In the genomic region with DNA sequence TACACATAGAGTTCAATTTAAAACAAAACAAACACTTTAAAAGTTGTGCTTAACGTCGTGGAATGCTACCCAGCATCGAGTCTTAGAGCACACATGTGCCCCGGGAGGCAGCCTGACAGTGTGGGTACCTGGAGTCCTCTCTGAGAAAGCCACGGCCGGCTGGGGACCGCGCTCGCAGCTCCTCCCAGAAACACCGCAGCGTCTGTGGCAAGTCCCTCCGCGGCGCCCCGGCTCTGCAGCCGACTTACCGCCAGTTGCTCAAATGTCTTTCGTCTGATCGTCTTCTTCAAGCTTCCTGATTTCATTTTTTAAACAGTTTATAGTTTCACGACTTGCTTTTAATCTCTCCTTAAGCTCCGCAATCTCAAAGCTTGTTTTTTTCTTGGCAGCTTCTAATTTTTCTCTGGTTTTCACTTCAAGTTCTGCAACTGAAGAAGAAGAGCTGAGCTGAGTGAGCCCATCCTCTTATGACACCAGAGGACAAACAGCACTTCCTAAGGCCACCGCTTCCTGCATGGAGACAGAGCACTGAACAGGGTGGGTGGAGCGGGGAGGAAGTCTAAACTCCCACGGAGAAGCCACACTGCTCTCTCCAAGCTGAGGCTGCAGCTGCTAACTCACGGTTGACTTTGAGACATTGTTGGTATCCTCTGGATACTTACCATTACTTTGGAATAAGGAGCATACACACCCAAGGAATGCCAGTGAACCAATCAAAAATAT, we compare ENCODE assay signal across 14 mouse cellular contexts. TPM values are rescaled to one million over a fixed set of nuclear protein-coding genes. Genes with fewer than 3 reads are reported as not detected.
DNase-seq lines count a peak whose midpoint lies in the region; ATAC-seq and TF ChIP-seq lines count a peak whose summit lies in the region.
"Had no signal": no experiment of that assay in that cellular context is flagged by ENCODE, and none has a peak within 500 bp of the region (broad histone marks: within the 10 kb centered on the region; RNA-seq: fewer than 3 reads in every experiment).

No protein-coding gene starts in this region.

- peak overlapping the region; percentile 24 for H3K4me3 ChIP-seq in liver, postnatal 0 days (ENCODE audit: low read depth, low read length)
- H3K4me3 ChIP-seq: limb, embryonic 12.5 days had no signal

- H3K9ac ChIP-seq in liver, postnatal 0 days (replicated peaks), result no peak overlapping the region
- H3K9ac ChIP-seq: limb, embryonic 12.5 days had no signal

- H3K4me1 ChIP-seq in liver, postnatal 0 days (ENCODE audit: insufficient read depth), result no peaks in the 10 kb centered on the region
- H3K4me1 ChIP-seq: limb, embryonic 12.5 days had no signal

- H3K4me2 ChIP-seq in liver, postnatal 0 days (ENCODE audit: low read depth, low read length), result peak overlapping the region; percentile 45
- H3K4me2 ChIP-seq: limb, embryonic 12.5 days had no signal

- H3K27me3 ChIP-seq in liver, postnatal 0 days (ENCODE audit: insufficient read depth, low read length), result no peaks in the 10 kb centered on the region
- H3K27me3 ChIP-seq: limb, embryonic 12.5 days had no signal

- H3K36me3 ChIP-seq in liver, postnatal 0 days (replicated peaks; ENCODE audit: insufficient read depth, low read length), result peaks cover 49% of the 10 kb centered on the region

- TF ChIP-seq EP300 in liver, postnatal 0 days (IDR thresholded peaks at IDR 0.05; ENCODE audit: low read depth), result no peak

- 75% methylated on average over 25 of the region's 25 CpGs for WGBS in liver, postnatal 0 days (ENCODE audit: insufficient replicate concordance)

- ATAC-seq in liver, postnatal 0 days, result peak; percentile 64

- peak overlapping the region; percentile 67 for H3K27ac ChIP-seq in liver, postnatal 0 days (ENCODE audit: low read depth)
- H3K27ac ChIP-seq: kidney, postnatal 0 days; limb, embryonic 12.5 days had no signal

- no peak for TF ChIP-seq CTCF in liver, postnatal 0 days (IDR thresholded peaks at IDR 0.05; ENCODE audit: low read depth)

- DNase-seq in A20 (ENCODE audit: low read depth, low spot score), result peak; percentile 74
- peak; percentile 63 for DNase-seq in CD4-positive, CD25-positive, alpha-beta regulatory T cell, adult 2 months (ENCODE audit: low read depth, low spot score)
- peak; percentile 47 for DNase-seq in liver, postnatal 0 days
- peak; percentile 63 to 73 for DNase-seq in spleen, postnatal 36 days (ENCODE audit: low spot score in 2 of 2)
- no peak for DNase-seq in adrenal gland, adult 2 months
- no peak for DNase-seq in embryo, embryonic 10.5 days (ENCODE audit: low spot score)
- DNase-seq in urinary bladder, postnatal 10 days (ENCODE audit: low spot score), result no peak
- DNase-seq: right cerebral cortex, postnatal 25 days had no signal

- no peaks in the 10 kb centered on the region for H3K9me3 ChIP-seq in liver, postnatal 0 days (ENCODE audit: low read length)
- H3K9me3 ChIP-seq: G1E; limb, embryonic 12.5 days had no signal

RNA-seq across cellular contexts. Expression of a gene that starts 8.7 kb away (rescaled TPM):
- 31.2 and 32.2 TPM in 2 replicates for polyA plus RNA-seq in liver, postnatal 0 days (2015; fragmentation: Nextera tagmentation; extraction: Ambion mirVana)
- total RNA-seq in adrenal gland, adult 2 months (2021), result 10 to 100 TPM; 43.0 to 47.3 TPM
- 29.1 and 35.7 TPM in 2 replicates for polyA plus RNA-seq in adrenal gland, adult 2 months (2012; rRNA removed)

RNA-seq across cellular contexts. Expression of a gene that starts 22.9 kb away (rescaled TPM):
- polyA plus RNA-seq in liver, postnatal 0 days (2015; fragmentation: Nextera tagmentation; extraction: Ambion mirVana), result not detected in 2 replicates
- total RNA-seq in adrenal gland, adult 2 months (2021), result not detected
- polyA plus RNA-seq in adrenal gland, adult 2 months (2012; rRNA removed), result not detected in 2 replicates
- total RNA-seq: gastrocnemius, adult 18-20 months; layer of hippocampus, postnatal 10 days had no signal
- polyA plus RNA-seq: G1E; heart, embryonic 14.5 days; kidney, postnatal 0 days; limb, embryonic 12.5 days had no signal

Comparison
In these comparisons a context has a peak if more than half of its experiments do, and no peak if none do; other contexts are left out.
1. DNase-seq: peak in A20 (single experiment), CD4-positive, CD25-positive, alpha-beta regulatory T cell, adult 2 months (single experiment), liver, postnatal 0 days (single experiment) and spleen, postnatal 36 days (2 of 2); none in adrenal gland, adult 2 months (single experiment), embryo, embryonic 10.5 days (single experiment) and urinary bladder, postnatal 10 days (single experiment).